Mouse (Mus musculus) liver, postnatal 0 days (tissue): ENCODE measurements around the gene Rac2. TPM values are rescaled to one million over a fixed set of nuclear protein-coding genes. Genes with fewer than 3 reads are reported as not detected.

Source experiments
- ATAC-seq: fragments of 200-750 bp; cut with Nextera tagmentation; 2 replicates; pipeline ENCODE4 v1.8.0; 2017; ENCODE audit warnings: mild to moderate bottlenecking, moderate library complexity
- DNase-seq: peaks from one replicate; pipeline ENCODE4 v3.0.0-alpha.2; 2016
- H3K27ac ChIP-seq: fragments of 300-500 bp; sonication (generic); 2 replicates; pipeline ENCODE4 v1.5.1; 2014; ENCODE audit warnings: antibody characterized with exemption, moderate library complexity, mild to moderate bottlenecking, low read depth
- H3K27me3 ChIP-seq: fragments of 300-500 bp; sonication (generic); 2 replicates; pipeline ENCODE4 v1.6.1; 2014; ENCODE audit warnings: low read length, control low read depth, mixed read lengths; ENCODE audit not compliant: insufficient read depth
- H3K36me3 ChIP-seq: fragments of 300-500 bp; sonication (generic); replicated peaks from 2 replicates; pipeline ENCODE4 v1.6.1; 2014; ENCODE audit warnings: mild to moderate bottlenecking, control low read depth, low read length, moderate library complexity, mixed read lengths; ENCODE audit not compliant: insufficient read depth
- H3K4me1 ChIP-seq: fragments of 300-500 bp; sonication (generic); 2 replicates; pipeline ENCODE4 v1.6.1; 2014; ENCODE audit warnings: antibody characterized with exemption, mild to moderate bottlenecking, control low read depth; ENCODE audit not compliant: insufficient read depth
- H3K4me2 ChIP-seq: fragments of 300-500 bp; sonication (generic); 2 replicates; pipeline ENCODE4 v1.6.1; 2014; ENCODE audit warnings: low read depth, mild to moderate bottlenecking, low read length, moderate library complexity, mixed read lengths
- H3K4me3 ChIP-seq: fragments of 300-500 bp; sonication (generic); 2 replicates; pipeline ENCODE4 v1.5.1; 2014; ENCODE audit warnings: low read depth, low read length
- H3K9ac ChIP-seq: fragments of 300-500 bp; sonication (generic); replicated peaks from 2 replicates; pipeline ENCODE4 v1.6.1; 2014; ENCODE audit warnings: mild to moderate bottlenecking, moderate library complexity
- H3K9me3 ChIP-seq: fragments of 300-500 bp; sonication (generic); 2 replicates; pipeline ENCODE4 v1.6.1; 2016; ENCODE audit warnings: mild to moderate bottlenecking, control low read depth, low read length, mixed read lengths
- CTCF ChIP-seq: sonication (generic); IDR thresholded peaks from 2 replicates; pipeline ENCODE4 v1.5.1; 2016; ENCODE audit warnings: antibody characterized with exemption, low read depth
- EP300 ChIP-seq: IDR thresholded peaks from 2 replicates; pipeline ENCODE4 v1.6.1; 2016; ENCODE audit warnings: antibody characterized with exemption, low read depth, mild to moderate bottlenecking
- WGBS: fragments of 180-500 bp; shearing (Covaris S2); extraction: QIAGEN DNeasy Blood & Tissue Kit; methylation state at CpG from one replicate; pipeline ENCODE4 v1.1.7; 2014; ENCODE audit not compliant: insufficient replicate concordance; 5-methylcytosine and 5-hydroxymethylcytosine counted together
- polyA plus RNA-seq: library from polyadenylated mRNA; unstranded; fragments of >200 nt; fragmentation: Nextera tagmentation; extraction: Ambion mirVana; gene quantifications from 2 replicates; pipeline ENCODE4 v1.2.1, GENCODE M21; 2015

The Rac2 gene
- polyA plus RNA-seq, 1 experiment from 2014 or later = 127 TPM

DNA sequence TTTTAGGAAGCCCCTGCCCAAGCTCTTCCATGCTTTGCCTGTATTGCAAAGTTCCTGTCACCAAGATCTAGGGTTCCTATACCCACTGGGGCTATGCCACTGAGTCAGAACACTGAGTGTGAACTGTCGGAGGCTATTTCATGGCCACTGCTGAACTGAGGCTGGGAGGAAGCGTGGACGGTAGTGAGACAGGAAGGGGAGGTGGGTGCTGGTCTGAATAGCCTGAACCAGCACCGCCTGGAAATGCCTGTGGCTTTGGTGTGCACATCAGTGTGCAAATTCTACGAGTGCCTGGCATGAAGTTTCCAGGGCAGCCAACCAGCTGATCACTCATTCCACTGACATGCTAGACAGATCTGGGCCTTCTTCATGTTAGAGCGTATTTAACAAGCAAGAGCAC is 50.7 kb downstream of the Rac2 start:
- 52% methylated on average over 6 of the region's 6 CpGs for WGBS
- no peak for ATAC-seq

DNA sequence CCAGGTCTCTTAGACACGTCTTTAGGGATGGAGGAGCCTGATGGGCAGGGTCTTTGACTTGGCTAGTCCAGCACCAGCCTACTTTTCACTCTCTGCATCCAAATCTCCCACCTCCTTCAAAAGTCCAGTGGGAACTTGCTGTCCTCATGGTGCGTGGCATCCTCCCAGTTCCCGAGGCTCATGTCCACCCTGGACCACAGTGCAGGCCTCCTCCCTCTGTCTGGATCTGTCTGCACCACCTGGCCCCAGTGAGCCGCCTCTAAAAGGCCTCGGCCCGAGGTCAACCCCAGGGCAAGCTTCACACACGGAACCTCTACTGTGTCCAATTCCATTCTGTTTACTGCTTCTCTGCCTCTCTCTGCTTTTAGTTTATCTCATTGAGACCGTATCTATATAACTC is 51.3 kb downstream of the Rac2 start:
- WGBS = 51% methylated on average over 8 of the region's 8 CpGs
- Histone ChIP-seq H3K4me1 (no peaks in the 10 kb centered on the region), H3K9me3 (no peaks in the 10 kb centered on the region), H3K27ac (no peak overlapping the region), H3K36me3 (no peaks in the 10 kb centered on the region), H3K4me2 (no peak overlapping the region), H3K27me3 (no peaks in the 10 kb centered on the region), H3K4me3 (no peak overlapping the region), H3K9ac (no peak overlapping the region)
- DNase-seq (no peak), ATAC-seq (no peak)
- no peak for TF ChIP-seq EP300
- no peak for TF ChIP-seq CTCF

More for the DNA sequence above, 50.7 kb downstream of the Rac2 start:
- no peaks in the 10 kb centered on the region for H3K36me3 ChIP-seq
- H3K9me3 ChIP-seq = no peaks in the 10 kb centered on the region
- H3K9ac ChIP-seq = no peak overlapping the region
- no peak overlapping the region for H3K4me3 ChIP-seq
- DNase-seq = no peak
- no peaks in the 10 kb centered on the region for H3K4me1 ChIP-seq
- H3K4me2 ChIP-seq = no peak overlapping the region
- no peaks in the 10 kb centered on the region for H3K27me3 ChIP-seq
- no peak for TF ChIP-seq EP300
- TF ChIP-seq CTCF = no peak
- no peak overlapping the region for H3K27ac ChIP-seq

DNA sequence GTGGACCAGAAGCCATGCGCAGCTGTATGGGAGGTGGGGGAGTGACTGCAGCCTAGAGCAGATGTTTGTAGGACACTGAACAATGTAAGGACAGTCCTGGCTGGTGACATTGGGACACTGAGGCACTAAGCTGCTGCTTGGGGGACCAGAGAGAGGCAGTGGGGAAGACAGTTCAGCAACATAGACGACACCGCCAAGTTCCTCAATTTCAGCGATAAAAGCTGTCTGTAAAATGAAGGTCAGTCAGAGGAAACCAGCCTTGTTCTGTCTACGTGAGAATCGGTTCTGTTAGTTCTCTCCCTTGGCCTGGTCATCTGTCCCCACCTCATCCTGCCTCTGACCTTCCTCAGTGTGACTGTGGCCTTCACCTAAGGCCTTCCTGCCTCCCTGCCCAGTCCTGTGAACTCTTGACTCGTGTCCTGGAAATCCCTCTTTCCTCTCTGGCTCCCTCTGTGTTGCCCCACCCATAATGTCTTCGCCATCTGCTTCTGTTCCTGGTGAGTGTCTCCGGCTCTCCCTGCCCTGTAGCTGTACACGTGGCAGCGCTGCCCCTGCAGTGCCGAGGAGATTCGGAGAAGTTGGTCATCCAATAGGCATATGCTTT is 52.4 kb downstream of the Rac2 start:
- DNase-seq = peak; percentile 17
- Histone ChIP-seq H3K9ac (no peak overlapping the region), H3K27ac (no peak overlapping the region), H3K4me2 (no peak overlapping the region), H3K9me3 (no peaks in the 10 kb centered on the region), H3K4me1 (no peaks in the 10 kb centered on the region), H3K36me3 (no peaks in the 10 kb centered on the region), H3K27me3 (no peaks in the 10 kb centered on the region), H3K4me3 (no peak overlapping the region)
- ATAC-seq = no peak
- WGBS = 41% methylated on average over 13 of the region's 13 CpGs
- no peak for TF ChIP-seq CTCF

DNA sequence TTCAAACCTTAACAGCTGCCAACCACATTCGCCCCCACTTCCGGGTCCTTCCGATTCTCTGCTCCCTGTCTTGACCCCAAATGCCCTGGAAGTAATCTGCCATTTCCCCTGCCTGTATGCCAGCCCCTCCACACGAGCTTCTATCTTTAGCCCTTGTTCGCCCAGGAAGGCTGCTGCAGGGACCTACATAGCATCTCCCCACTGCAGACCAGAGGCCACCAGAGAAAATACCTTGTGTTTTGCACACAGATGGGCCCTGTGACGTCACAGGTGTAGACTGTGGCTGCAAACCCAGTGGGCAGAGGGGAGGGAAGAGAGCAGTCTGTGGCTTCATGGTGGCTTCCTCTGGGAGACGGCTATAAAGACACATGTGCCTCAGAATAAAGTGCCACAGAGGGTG is 54.4 kb downstream of the Rac2 start:
- DNase-seq = peak; percentile 13
- H3K9me3 ChIP-seq = no peaks in the 10 kb centered on the region
- H3K9ac ChIP-seq = no peak overlapping the region
- H3K36me3 ChIP-seq = no peaks in the 10 kb centered on the region
- H3K27ac ChIP-seq = no peak overlapping the region
- H3K4me3 ChIP-seq = no peak overlapping the region
- H3K4me1 ChIP-seq = peaks cover 3% of the 10 kb centered on the region
- 44% methylated on average over 7 of the region's 7 CpGs for whole genome bisulfite sequencing
- ATAC-seq = no peak
- H3K27me3 ChIP-seq = no peaks in the 10 kb centered on the region
- TF ChIP-seq EP300 = no peak
- TF ChIP-seq CTCF = no peak
- no peak overlapping the region for H3K4me2 ChIP-seq

DNA sequence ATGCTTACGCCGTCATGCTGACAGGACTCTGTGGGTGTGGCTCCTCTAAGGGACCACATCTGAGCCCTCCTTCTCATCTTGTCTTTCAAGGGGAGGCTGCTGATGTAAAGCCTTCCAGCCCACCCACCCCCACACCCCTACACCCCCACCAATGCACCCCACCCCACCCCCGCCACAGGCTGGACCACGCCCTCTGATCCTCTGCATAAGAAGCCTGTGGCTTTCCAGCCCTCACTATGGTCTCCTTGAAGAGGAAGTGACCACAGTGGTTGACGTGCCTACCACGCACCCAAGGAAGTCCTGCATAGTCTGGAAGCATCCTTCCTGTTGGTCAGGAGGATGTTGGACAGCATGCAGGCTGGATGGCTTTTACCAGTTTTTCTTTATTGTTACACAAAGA is 56.8 kb downstream of the Rac2 start:
- no peaks in the 10 kb centered on the region for H3K36me3 ChIP-seq
- H3K27me3 ChIP-seq = no peaks in the 10 kb centered on the region
- 50% methylated on average over 6 of the region's 6 CpGs for WGBS
- TF ChIP-seq CTCF = no peak
- no peak for TF ChIP-seq EP300
- no peak for ATAC-seq
- H3K4me3 ChIP-seq = no peak overlapping the region
- H3K27ac ChIP-seq = no peak overlapping the region
- peak; percentile 13 for DNase-seq
- no peaks in the 10 kb centered on the region for H3K9me3 ChIP-seq
- no peak overlapping the region for H3K4me2 ChIP-seq
- no peak overlapping the region for H3K9ac ChIP-seq
- peaks cover 20% of the 10 kb centered on the region for H3K4me1 ChIP-seq

DNA sequence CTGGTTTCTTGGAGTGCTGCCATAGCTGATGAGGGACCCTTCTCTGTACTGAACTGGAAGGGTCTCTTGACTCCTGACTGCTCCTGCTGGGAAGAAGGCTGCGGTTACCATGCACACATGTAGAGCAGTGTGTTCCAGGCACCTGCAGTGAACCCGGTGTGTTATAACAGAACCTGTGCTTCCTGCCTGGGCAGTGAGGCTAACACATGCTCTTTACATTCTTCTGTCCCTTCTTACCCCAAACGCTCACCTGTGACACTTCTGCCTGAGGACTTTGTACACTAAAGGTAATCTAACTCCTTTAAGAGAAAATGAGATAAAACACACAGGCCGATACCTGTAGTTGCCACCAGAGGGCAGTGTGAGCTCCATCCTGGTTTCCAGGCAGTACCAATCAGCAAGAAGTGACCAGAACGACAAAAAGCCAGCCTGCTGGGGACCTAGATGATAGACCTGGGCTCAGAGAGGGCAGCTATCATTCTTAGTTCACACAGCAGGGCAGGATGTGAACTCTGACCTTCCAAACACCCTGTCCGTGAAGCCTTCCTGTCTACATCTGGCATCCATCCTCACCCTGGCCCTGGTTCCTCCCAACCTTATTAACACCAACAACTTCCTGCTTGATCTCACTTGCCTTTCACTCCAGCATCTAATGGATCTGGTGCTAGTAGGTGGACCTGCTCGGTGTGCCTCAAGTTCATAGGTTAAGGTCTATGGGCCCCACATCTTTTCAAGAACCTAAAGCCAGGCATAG is 58.0 kb downstream of the Rac2 start:
- no peaks in the 10 kb centered on the region for H3K27me3 ChIP-seq
- DNase-seq = peak; percentile 82
- no peaks in the 10 kb centered on the region for H3K36me3 ChIP-seq
- peak; percentile 95 for TF ChIP-seq CTCF
- TF ChIP-seq EP300 = no peak
- H3K9me3 ChIP-seq = no peaks in the 10 kb centered on the region
- no peak overlapping the region for H3K4me3 ChIP-seq
- peak; percentile 53 for ATAC-seq
- no peak overlapping the region for H3K9ac ChIP-seq
- WGBS = 27% methylated on average over 7 of the region's 7 CpGs
- H3K4me1 ChIP-seq = peaks cover 24% of the 10 kb centered on the region
- H3K4me2 ChIP-seq = no peak overlapping the region
- H3K27ac ChIP-seq = no peak overlapping the region

DNA sequence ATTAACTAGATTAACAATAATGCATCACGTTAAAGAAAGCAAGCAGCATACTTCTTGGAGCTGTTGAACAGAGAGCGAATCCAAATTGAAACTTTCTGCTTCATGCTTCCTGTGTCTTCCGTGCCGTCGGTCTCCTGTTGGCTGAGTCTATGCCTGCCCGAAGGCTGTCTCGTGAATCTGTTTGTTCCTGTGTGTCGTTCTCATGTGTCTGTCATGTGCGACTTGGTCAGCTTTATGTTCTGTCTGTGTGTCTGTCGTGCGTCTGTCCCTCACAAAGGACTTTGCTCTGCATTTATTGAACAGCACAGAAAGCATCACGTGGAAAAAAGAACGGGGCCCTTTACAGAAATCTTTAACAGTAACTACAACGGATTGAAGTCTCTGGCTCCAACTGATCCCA is 59.6 kb downstream of the Rac2 start:
- Histone ChIP-seq H3K36me3 (no peaks in the 10 kb centered on the region), H3K4me1 (peaks cover 24% of the 10 kb centered on the region), H3K9me3 (no peaks in the 10 kb centered on the region), H3K4me2 (no peak overlapping the region), H3K27ac (peak overlapping the region; percentile 30), H3K27me3 (no peaks in the 10 kb centered on the region), H3K9ac (no peak overlapping the region), H3K4me3 (no peak overlapping the region)
- WGBS = 65% methylated on average over 14 of the region's 14 CpGs
- DNase-seq (peak; percentile 34), ATAC-seq (peak; percentile 74)
- no peak for TF ChIP-seq EP300
- no peak for TF ChIP-seq CTCF
